ENCODE assay signal across 8 mouse cellular contexts in genomic region chr12:72085024-72085328, GRCm38 (mm10). TPM values are rescaled to one million over a fixed set of nuclear protein-coding genes. Genes with fewer than 3 reads are reported as not detected.
DNase-seq lines count a peak whose midpoint lies in the region; ATAC-seq and TF ChIP-seq lines count a peak whose summit lies in the region.

No protein-coding gene starts in this region.

- peak overlapping the region; percentile 76 for H3K4me3 ChIP-seq in cerebellum, adult 2 months (replicated peaks; ENCODE audit: insufficient read depth, low read depth, low read length)
- H3K4me3 ChIP-seq in thymus, adult 2 months (ENCODE audit: control insufficient read depth, insufficient read depth, low read length), result peak overlapping the region; percentile 93
- H3K4me3 ChIP-seq in liver, embryonic 15.5 days (replicated peaks), result peak overlapping the region; percentile 86

- no peak for TF ChIP-seq CTCF in cerebellum, adult 2 months (IDR thresholded peaks at IDR 0.05; ENCODE audit: borderline replicate concordance, insufficient read depth, low read depth, low read length)
- TF ChIP-seq CTCF in thymus, adult 2 months (IDR thresholded peaks at IDR 0.05; ENCODE audit: borderline replicate concordance, control insufficient read depth, extremely low read depth, insufficient read depth, low read length, poor library complexity), result no peak

- no peaks in the 10 kb centered on the region for H3K27me3 ChIP-seq in cerebellum, adult 2 months (ENCODE audit: control insufficient read depth, insufficient read depth, low read length)
- no peaks in the 10 kb centered on the region; the same call in 1 of the 2 replicates for H3K27me3 ChIP-seq in thymus, adult 2 months (ENCODE audit: control insufficient read depth, insufficient read depth, low read length)
- H3K27me3 ChIP-seq in liver, embryonic 15.5 days, result peaks cover 33% of the 10 kb centered on the region

- H3K4me1 ChIP-seq in cerebellum, adult 2 months (ENCODE audit: control insufficient read depth, insufficient read depth, low read length), result no peaks in the 10 kb centered on the region; the same call in 1 of the 2 replicates
- peaks cover 12% of the 10 kb centered on the region for H3K4me1 ChIP-seq in thymus, adult 2 months (replicated peaks; ENCODE audit: control insufficient read depth, insufficient read depth, low read length)
- peaks cover 30% of the 10 kb centered on the region for H3K4me1 ChIP-seq in liver, embryonic 15.5 days (replicated peaks)

- no peaks in the 10 kb centered on the region for H3K9me3 ChIP-seq in liver, embryonic 15.5 days (replicated peaks)

- no peak for TF ChIP-seq POLR2A in cerebellum, adult 2 months (IDR thresholded peaks at IDR 0.05; ENCODE audit: borderline replicate concordance, insufficient read depth, low read length)
- TF ChIP-seq POLR2A in thymus, adult 2 months (IDR thresholded peaks at IDR 0.05; ENCODE audit: control insufficient read depth, extremely low read depth, insufficient read depth, low read length, poor library complexity), result no peak

- ATAC-seq in liver, embryonic 15.5 days (ENCODE audit: insufficient read depth), result peak; percentile 4
- ATAC-seq in monocyte, adult 5-6 weeks (replicated peaks; ENCODE audit: insufficient number of reproducible peaks, low FRiP score, low TSS enrichment, poor library complexity, severe bottlenecking), result no peak

- H3K9ac ChIP-seq in liver, embryonic 15.5 days, result peak overlapping the region; percentile 46; the same call in 1 of the 2 replicates

- no peak for DNase-seq in cerebellum, adult 2 months
- DNase-seq in cerebellum, adult 18-20 months, result no peak
- no peak for DNase-seq in thymus, adult 2 months
- DNase-seq in thymus, adult 18-20 months, result no peak
- no peak for DNase-seq in ovary, adult 18-20 months (ENCODE audit: low spot score)
- no peak for DNase-seq in left cerebral cortex, adult 8-10 months (ENCODE audit: low spot score in 2 of 2)

- H3K36me3 ChIP-seq in thymus, adult 2 months (ENCODE audit: control insufficient read depth, insufficient read depth, low read length), result no peaks in the 10 kb centered on the region
- H3K36me3 ChIP-seq in liver, embryonic 15.5 days (replicated peaks), result no peaks in the 10 kb centered on the region

- 1% methylated on average over 31 of the region's 31 CpGs for WGBS in cerebellum, adult 2 months
- WGBS in thymus, adult 2 months, result under 1% methylated on average over 31 of the region's 31 CpGs
- under 1% methylated on average over 31 of the region's 31 CpGs for WGBS in liver, embryonic 15.5 days (ENCODE audit: insufficient replicate concordance)

- peak overlapping the region; percentile 88 for H3K4me2 ChIP-seq in liver, embryonic 15.5 days

- no peak overlapping the region for H3K27ac ChIP-seq in cerebellum, adult 2 months (ENCODE audit: insufficient read depth, low read length)
- no peak overlapping the region for H3K27ac ChIP-seq in thymus, adult 2 months (ENCODE audit: control insufficient read depth, insufficient read depth, low read length)
- H3K27ac ChIP-seq in liver, embryonic 15.5 days (replicated peaks), result peak overlapping the region; percentile 80

RNA-seq across cellular contexts. Expression of gene L3hypdh, which starts 0.3 kb away (rescaled TPM):
- polyA plus RNA-seq in cerebellum, adult 2 months (2012; rRNA removed), result 5.9 and 6.7 TPM in 2 replicates
- 4.9 and 5.2 TPM in 2 replicates for polyA plus RNA-seq in thymus, adult 2 months (2012; rRNA removed)
- polyA plus RNA-seq in liver, embryonic 15.5 days (2015; fragmentation: Nextera tagmentation; extraction: Ambion mirVana), result 7.6 and 9.2 TPM in 2 replicates
- total RNA-seq in left cerebral cortex, adult 8-10 months (2022), result 1 to 10 TPM; 2.2 to 4.5 (median 3.2) TPM
- not detected in 3 replicates for total RNA-seq in monocyte, adult 5-6 weeks (2017)

RNA-seq across cellular contexts. Expression of gene Jkamp, which starts 0.4 kb away (rescaled TPM):
- 93.2 and 98.3 TPM in 2 replicates for polyA plus RNA-seq in cerebellum, adult 2 months (2012; rRNA removed)
- polyA plus RNA-seq in thymus, adult 2 months (2012; rRNA removed), result 57.4 and 69.5 TPM in 2 replicates
- polyA plus RNA-seq in liver, embryonic 15.5 days (2015; fragmentation: Nextera tagmentation; extraction: Ambion mirVana), result 18.8 and 21.4 TPM in 2 replicates
- total RNA-seq in left cerebral cortex, adult 8-10 months (2022), result 10 to 100 TPM; 47.1 to 57.3 (median 55.3) TPM
- total RNA-seq in monocyte, adult 5-6 weeks (2017), result 20.2 to 29.0 TPM (median 26.2 TPM) in 3 replicates

RNA-seq across cellular contexts. Expression of gene Gpr135, which starts 14.1 kb away (rescaled TPM):
- polyA plus RNA-seq in cerebellum, adult 2 months (2012; rRNA removed), result 9.7 and 10.0 TPM in 2 replicates
- polyA plus RNA-seq in thymus, adult 2 months (2012; rRNA removed), result 0.73 and 0.96 TPM in 2 replicates
- 0.12 and 0.15 TPM in 2 replicates for polyA plus RNA-seq in liver, embryonic 15.5 days (2015; fragmentation: Nextera tagmentation; extraction: Ambion mirVana)
- total RNA-seq in left cerebral cortex, adult 8-10 months (2022), result 10 to 100 TPM; 13.7 to 16.2 (median 14.6) TPM
- total RNA-seq in monocyte, adult 5-6 weeks (2017), result not detected in 3 replicates
